In genomic region chr15:31328082-31328614, GRCm38 (mm10) we compare ENCODE assay signal across 21 mouse cellular contexts.
"Had no signal": no experiment of that assay in that cellular context is flagged by ENCODE, and none has a peak within 500 bp of the region (broad histone marks: within the 10 kb centered on the region; RNA-seq: fewer than 3 reads in every experiment).

No protein-coding gene starts in this region.

- H3K9me3 ChIP-seq: limb, embryonic 10.5 days; limb, embryonic 13.5 days; liver, embryonic 12.5 days; liver, embryonic 15.5 days; lung, embryonic 15.5 days; midbrain, embryonic 10.5 days; midbrain, embryonic 13.5 days had no signal

- ATAC-seq: intestine, postnatal 0 days; liver, embryonic 12.5 days; midbrain, embryonic 13.5 days; midbrain, embryonic 16.5 days had no signal

- H3K27ac ChIP-seq: limb, embryonic 10.5 days; limb, embryonic 13.5 days; liver, embryonic 12.5 days; liver, embryonic 15.5 days; lung, embryonic 15.5 days; midbrain, embryonic 10.5 days; midbrain, embryonic 13.5 days had no signal

- H3K27me3 ChIP-seq: limb, embryonic 13.5 days; liver, embryonic 12.5 days; liver, embryonic 15.5 days; lung, embryonic 15.5 days; midbrain, embryonic 13.5 days had no signal

- H3K4me3 ChIP-seq: limb, embryonic 10.5 days; limb, embryonic 13.5 days; liver, embryonic 12.5 days; liver, embryonic 15.5 days; lung, embryonic 15.5 days; megakaryocyte, embryonic 14.5 days; midbrain, embryonic 10.5 days; midbrain, embryonic 13.5 days had no signal

- H3K4me2 ChIP-seq: limb, embryonic 13.5 days; liver, embryonic 12.5 days; liver, embryonic 15.5 days; lung, embryonic 15.5 days; midbrain, embryonic 13.5 days had no signal

- DNase-seq: kidney, adult 8-10 months; kidney, postnatal 25 days; layer of hippocampus, postnatal 36 days; liver; lung, adult 18-20 months; lung, postnatal 10 days; lung, postnatal 36 days; right cerebral cortex, postnatal 14 days; spleen, adult 18-20 months; thymus, adult 18-20 months; thymus, postnatal 36 days had no signal

- H3K36me3 ChIP-seq: limb, embryonic 10.5 days; limb, embryonic 13.5 days; liver, embryonic 12.5 days; liver, embryonic 15.5 days; lung, embryonic 15.5 days; midbrain, embryonic 10.5 days; midbrain, embryonic 13.5 days had no signal

- H3K4me1 ChIP-seq: limb, embryonic 10.5 days; limb, embryonic 13.5 days; liver, embryonic 15.5 days; lung, embryonic 15.5 days had no signal

- H3K9ac ChIP-seq: limb, embryonic 13.5 days; liver, embryonic 12.5 days; liver, embryonic 15.5 days; lung, embryonic 15.5 days; midbrain, embryonic 13.5 days had no signal
